Mouse (Mus musculus) ES-E14 (cell line): ENCODE measurements around the gene Serpina3n.
"Not testable (repeated sequence)": the region's sequence is repeated elsewhere in the genome, so short reads cannot be mapped to it uniquely, and the experiment has no call there.

Source experiments
- ZC3H11A ChIP-seq: IDR thresholded peaks from 2 replicates; pipeline ENCODE4 v1.6.1; 2012; ENCODE audit warnings: low read depth, mild to moderate bottlenecking, inconsistent platforms, low read length, borderline replicate concordance
- ZNF384 ChIP-seq: IDR thresholded peaks from 2 replicates; pipeline ENCODE4 v1.6.1; 2012; ENCODE audit warnings: low read depth, low read length, inconsistent platforms

GRCm38 (mm10) chr12:104391057-104391456 lies 15.5 kb upstream of the Serpina3n start:
- not testable (repeated sequence) for TF ChIP-seq ZC3H11A, ZNF384
